Mouse (Mus musculus) bone marrow, adult 2 months (tissue): ENCODE data around the gene Cd3e. TPM values are rescaled to one million over a fixed set of nuclear protein-coding genes. Genes with fewer than 3 reads are reported as not detected.

Source experiments
- H3K27ac ChIP-seq: fragments of 200-500 bp; 2 replicates; pipeline ENCODE4 v1.5.1; 2012; ENCODE audit warnings: low read depth, mild to moderate bottlenecking, control low read depth, inconsistent platforms, low read length; ENCODE audit not compliant: control insufficient read depth, poor library complexity, insufficient read depth
- H3K4me1 ChIP-seq: fragments of 200-500 bp; 2 replicates; pipeline ENCODE4 v1.6.1; 2011; ENCODE audit warnings: low read length; ENCODE audit not compliant: control insufficient read depth, insufficient read depth
- H3K4me3 ChIP-seq: fragments of 200-500 bp; replicated peaks from 2 replicates; pipeline ENCODE3; 2011; ENCODE audit warnings: mild to moderate bottlenecking, low read depth, low read length, control low read depth; ENCODE audit not compliant: control insufficient read depth
- CTCF ChIP-seq: fragments of 200-500 bp; IDR thresholded peaks from 2 replicates; pipeline ENCODE4 v1.5.1; 2011; ENCODE audit warnings: low read length, control low read depth; ENCODE audit not compliant: control insufficient read depth, insufficient read depth
- POLR2A ChIP-seq: fragments of 200-500 bp; IDR thresholded peaks from 2 replicates; pipeline ENCODE4 v1.6.1; 2011; ENCODE audit warnings: low read depth, mild to moderate bottlenecking, control low read depth, low read length, borderline replicate concordance; ENCODE audit not compliant: control insufficient read depth
- WGBS: fragments of 180-500 bp; shearing (Covaris S2); methylation state at CpG from one replicate; pipeline ENCODE4 v1.1.7; 2018; 5-methylcytosine and 5-hydroxymethylcytosine counted together
- polyA plus RNA-seq: library from polyadenylated mRNA; stranded (reverse); fragments of >200 nt; gene quantifications from 2 replicates; pipeline ENCODE4 v1.2.4, GENCODE M21; 2011; ENCODE audit warnings: low replicate concordance; ENCODE audit not compliant: missing spikeins, insufficient read depth, insufficient read length

Cd3e gene
- polyA plus RNA-seq, 1 experiment, result 4.8 TPM

GRCm38 (mm10) chr9:44986976-44987375 is 22.5 kb downstream of the Cd3e start:
- Histone ChIP-seq H3K4me3 (no peak overlapping the region), H3K27ac (peak overlapping the region; percentile 73), H3K4me1 (peaks cover 3% of the 10 kb centered on the region)
- TF ChIP-seq CTCF (no peak), POLR2A (no peak)
- WGBS, result 10% methylated on average over 5 of the region's 5 CpGs

DNA sequence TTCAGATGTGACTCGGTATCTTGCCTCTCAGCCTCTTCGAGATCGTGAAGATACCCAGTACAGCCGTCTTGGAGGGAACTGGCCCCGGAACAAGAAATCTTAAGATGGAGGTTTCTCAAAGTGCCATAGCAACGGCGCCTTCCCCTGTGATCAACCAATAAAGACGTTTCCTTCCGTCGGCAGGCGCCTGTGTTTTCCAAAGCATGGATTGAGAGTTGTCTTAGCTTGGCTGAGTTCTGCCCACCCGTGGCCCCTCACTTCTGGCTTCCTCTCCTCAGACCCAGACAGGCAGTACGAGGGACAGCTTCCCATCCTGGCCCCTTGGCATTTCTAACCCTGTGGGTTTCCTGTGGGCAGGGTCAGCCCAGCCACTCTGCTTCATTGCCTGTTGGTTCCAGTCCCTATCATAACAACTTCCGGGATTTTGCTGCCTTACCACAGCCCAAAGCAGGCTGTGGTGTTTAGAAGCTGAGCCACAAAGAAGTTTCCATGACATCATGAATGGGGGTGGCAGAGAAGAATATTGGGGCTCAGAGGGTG is 23.1 kb downstream of the Cd3e start:
- Histone ChIP-seq H3K27ac (peak overlapping the region; percentile 73), H3K4me3 (peak overlapping the region; percentile 34), H3K4me1 (peaks cover 3% of the 10 kb centered on the region)
- 2% methylated on average over 14 of the region's 14 CpGs for WGBS
- no peak for TF ChIP-seq CTCF
- TF ChIP-seq POLR2A, result peak; percentile 50; the same call in 1 of the 2 replicates

DNA sequence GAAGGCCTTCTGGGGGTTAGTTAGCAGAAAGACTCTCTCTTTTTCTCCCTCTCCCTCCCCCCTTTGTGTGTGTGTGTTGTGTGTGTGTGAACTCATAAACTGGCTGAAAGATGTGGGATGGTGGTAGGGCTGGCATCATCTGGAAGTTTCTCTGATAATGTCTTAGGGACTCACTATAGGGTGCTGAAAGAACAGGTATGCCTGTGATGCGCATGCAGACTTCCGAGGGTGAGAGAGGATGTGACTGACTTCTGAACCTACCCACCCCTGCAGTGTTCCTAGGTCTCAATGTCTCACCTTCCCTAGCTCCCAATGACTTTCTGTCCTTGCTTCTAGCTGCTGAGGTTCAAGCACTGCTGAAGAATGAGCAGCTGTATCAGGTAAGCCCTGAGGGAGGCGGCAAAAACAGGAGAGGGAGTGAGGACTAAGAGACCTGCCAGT is 23.7 kb downstream of the Cd3e start:
- TF ChIP-seq POLR2A (no peak), CTCF (no peak)
- WGBS, result 50% methylated on average over 3 of the region's 3 CpGs
- Histone ChIP-seq H3K27ac (peak overlapping the region; percentile 73), H3K4me3 (peak overlapping the region; percentile 34), H3K4me1 (peaks cover 5% of the 10 kb centered on the region)

GRCm38 (mm10) chr9:44983001-44983400 is 26.4 kb downstream of the Cd3e start:
- WGBS, result 82% methylated on average over 2 of the region's 2 CpGs
- Histone ChIP-seq H3K4me1 (peaks cover 5% of the 10 kb centered on the region), H3K4me3 (no peak overlapping the region), H3K27ac (no peak overlapping the region)
- no peak for TF ChIP-seq POLR2A
- no peak for TF ChIP-seq CTCF

DNA sequence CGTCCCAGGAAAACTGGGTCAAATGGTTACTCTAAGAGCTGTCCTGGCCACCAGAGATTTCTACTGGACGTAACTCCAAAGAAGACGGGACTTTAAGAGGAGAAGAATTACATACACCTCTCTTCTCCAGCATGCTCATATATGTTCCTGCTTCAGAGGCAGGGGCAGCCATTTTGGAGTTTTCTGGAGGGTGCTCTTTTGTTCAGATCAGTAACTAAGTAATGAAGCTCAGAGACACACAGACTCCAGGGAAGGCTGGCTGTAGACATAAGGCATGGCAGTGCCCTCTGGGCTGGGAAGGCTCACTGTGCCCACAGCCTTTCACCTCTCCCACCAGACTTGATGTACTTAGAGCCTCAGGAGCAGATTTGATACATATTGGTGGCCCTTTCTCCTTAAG is 26.9 kb downstream of the Cd3e start:
- TF ChIP-seq CTCF (no peak), POLR2A (no peak)
- Histone ChIP-seq H3K4me1 (peaks cover 5% of the 10 kb centered on the region), H3K4me3 (no peak overlapping the region), H3K27ac (no peak overlapping the region; the same call in 1 of the 2 replicates)
- WGBS, result 80% methylated on average over 3 of the region's 3 CpGs

DNA sequence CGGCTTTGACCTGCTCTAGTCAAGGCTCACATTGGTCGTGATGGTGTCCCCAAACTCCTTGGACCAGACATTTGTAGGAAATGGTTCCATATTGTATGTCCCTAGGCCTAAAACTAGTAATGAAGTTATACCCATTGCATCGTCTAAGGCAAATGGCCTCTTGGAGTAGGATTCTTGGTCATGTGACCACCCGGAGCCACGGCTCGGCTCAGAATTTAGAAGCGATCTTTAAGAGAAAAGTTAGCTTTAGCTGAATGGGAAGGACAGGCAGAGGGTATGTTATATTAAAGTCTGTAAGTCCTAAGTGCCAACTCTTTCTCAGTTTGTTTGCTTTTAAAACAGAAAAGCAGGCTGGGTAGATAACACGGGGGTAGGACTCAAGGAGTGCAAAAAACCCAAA is 27.3 kb downstream of the Cd3e start:
- Histone ChIP-seq H3K4me1 (peaks cover 5% of the 10 kb centered on the region), H3K4me3 (peak overlapping the region; percentile 32), H3K27ac (no peak overlapping the region)
- 86% methylated on average over 8 of the region's 8 CpGs for WGBS
- no peak for TF ChIP-seq POLR2A

DNA sequence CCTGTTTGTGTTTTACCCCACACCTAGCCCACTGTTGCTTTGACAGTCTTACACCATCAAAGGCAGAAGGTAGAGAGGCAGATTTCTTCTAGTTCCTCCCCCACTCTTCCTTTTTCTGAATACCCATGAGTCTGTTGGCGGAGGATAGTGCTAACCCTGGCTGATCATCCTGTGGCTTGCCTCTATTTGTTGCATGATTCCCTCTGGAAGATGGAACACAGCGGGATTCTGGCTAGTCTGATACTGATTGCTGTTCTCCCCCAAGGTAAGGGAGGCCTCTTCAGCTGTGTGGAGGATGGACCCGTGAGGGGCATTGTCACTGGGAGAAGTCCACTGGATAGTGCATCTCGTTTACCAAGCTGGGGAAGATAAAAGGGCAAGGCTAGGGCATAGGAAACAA is 27.8 kb downstream of the Cd3e start, which contains the start of gene Cd3d:
Gene Cd3d, plus strand, starts transcription at position 111 of the 400 bp plus-strand sequence.
- Histone ChIP-seq H3K4me3 (peak within 1 kb of the TSS; percentile 32), H3K27ac (peak within 1 kb of the TSS; percentile 48; the same call in 1 of the 2 replicates), H3K4me1 (peaks cover 4% of the 10 kb centered on the region; the same call in 1 of the 2 replicates)
- TF ChIP-seq CTCF, result no peak
- no peak for TF ChIP-seq POLR2A
- 75% methylated on average over 4 of the region's 4 CpGs for WGBS

DNA sequence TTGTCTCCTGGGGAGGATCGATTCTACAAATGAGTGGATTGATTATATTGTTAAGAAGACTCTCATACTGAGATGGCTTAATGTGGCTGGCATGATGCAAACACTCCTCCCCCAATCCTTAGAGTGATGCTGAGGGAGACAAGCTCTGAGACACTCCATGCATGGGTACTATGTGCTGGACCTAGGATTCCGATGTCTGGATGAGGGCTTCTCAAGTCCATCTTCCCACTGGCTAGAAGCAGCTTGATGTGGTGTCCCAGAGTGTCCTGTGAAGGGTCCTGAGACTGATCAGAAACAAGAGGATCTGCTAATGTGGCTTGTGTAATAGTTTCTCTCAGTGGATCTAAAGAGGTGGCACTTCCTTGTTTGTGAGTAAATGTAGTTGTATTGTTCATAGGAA is 28.3 kb downstream of the Cd3e start:
- 82% methylated on average over 2 of the region's 2 CpGs for WGBS
- Histone ChIP-seq H3K4me1 (peaks cover 4% of the 10 kb centered on the region; the same call in 1 of the 2 replicates), H3K4me3 (no peak overlapping the region), H3K27ac (no peak overlapping the region; the same call in 1 of the 2 replicates)
- no peak for TF ChIP-seq POLR2A
- TF ChIP-seq CTCF, result no peak

DNA sequence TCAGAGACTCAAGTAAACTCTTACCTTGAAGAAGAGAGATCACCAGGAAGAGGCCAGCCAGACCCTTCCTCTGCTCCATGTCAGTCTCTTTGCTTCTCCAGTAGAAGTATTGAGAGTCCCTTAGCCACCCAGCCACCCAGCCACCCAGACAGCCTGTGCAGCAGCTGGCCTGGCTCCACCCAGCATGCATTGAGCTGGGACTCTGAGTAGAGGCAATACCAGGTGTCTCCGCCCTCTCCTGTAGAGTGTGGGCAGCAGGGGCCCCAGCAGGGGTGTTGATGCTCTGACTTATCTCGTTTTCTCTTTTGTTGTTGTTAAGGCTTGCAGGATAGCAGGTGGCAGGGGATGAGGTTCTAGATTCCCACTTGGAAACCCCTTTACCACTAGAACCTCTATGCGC is 29.2 kb downstream of the Cd3e start, which contains the start of gene Cd3g:
Gene Cd3g, minus strand, starts transcription at position 190 of the 400 bp plus-strand sequence.
- Histone ChIP-seq H3K4me1 (peaks cover 2% of the 10 kb centered on the region; the same call in 1 of the 2 replicates), H3K27ac (no peak within 1 kb of the TSS; the same call in 1 of the 2 replicates), H3K4me3 (no peak within 1 kb of the TSS)
- TF ChIP-seq CTCF, result no peak
- no peak for TF ChIP-seq POLR2A
- 57% methylated on average over 3 of the region's 3 CpGs for WGBS
